Mouse (Mus musculus) lung, embryonic 15.5 days (tissue): ENCODE measurements around the gene Serbp1. TPM values are rescaled to one million over a fixed set of nuclear protein-coding genes. Genes with fewer than 3 reads are reported as not detected.
"Not testable (repeated sequence)": the region's sequence is repeated elsewhere in the genome, so short reads cannot be mapped to it uniquely, and the experiment has no call there.

Experiments used
- ATAC-seq: fragments of 200-750 bp; cut with Nextera tagmentation; 2 replicates; pipeline ENCODE4 v1.8.0; 2017; ENCODE audit warnings: moderate number of reproducible peaks, borderline replicate concordance; ENCODE audit not compliant: low FRiP score, low TSS enrichment; ENCODE audit errors: extremely low read depth
- H3K27ac ChIP-seq: fragments of 300-500 bp; sonication (generic); 2 replicates; pipeline ENCODE4 v1.5.1; 2015; ENCODE audit warnings: moderate library complexity, mild to moderate bottlenecking, inconsistent platforms
- H3K27me3 ChIP-seq: fragments of 300-500 bp; sonication (generic); 2 replicates; pipeline ENCODE4 v1.6.1; 2015; ENCODE audit warnings: inconsistent platforms
- H3K36me3 ChIP-seq: fragments of 300-500 bp; sonication (generic); 2 replicates; pipeline ENCODE4 v1.6.1; 2015; ENCODE audit warnings: inconsistent platforms
- H3K4me1 ChIP-seq: fragments of 300-500 bp; sonication (generic); 2 replicates; pipeline ENCODE4 v1.6.1; 2015; ENCODE audit warnings: inconsistent platforms
- H3K4me2 ChIP-seq: fragments of 300-500 bp; sonication (generic); 2 replicates; pipeline ENCODE4 v1.6.1; 2015; ENCODE audit warnings: inconsistent platforms, mild to moderate bottlenecking, moderate library complexity
- H3K4me3 ChIP-seq: fragments of 300-500 bp; sonication (generic); 2 replicates; pipeline ENCODE4 v1.5.1; 2015; ENCODE audit warnings: mild to moderate bottlenecking, inconsistent platforms
- H3K9ac ChIP-seq: fragments of 300-500 bp; sonication (generic); 2 replicates; pipeline ENCODE4 v1.6.1; 2015; ENCODE audit warnings: inconsistent platforms
- H3K9me3 ChIP-seq: fragments of 300-500 bp; sonication (generic); 2 replicates; pipeline ENCODE4 v1.6.1; 2016; ENCODE audit warnings: inconsistent platforms
- WGBS: fragments of 180-500 bp; shearing (Covaris S2); methylation state at CpG from one replicate; pipeline ENCODE4 v1.1.7; 2015; 5-methylcytosine and 5-hydroxymethylcytosine counted together
- polyA plus RNA-seq: library from polyadenylated mRNA; unstranded; fragments of >200 nt; fragmentation: Nextera tagmentation; extraction: Ambion mirVana; gene quantifications from 2 replicates; pipeline ENCODE4 v1.2.1, GENCODE M21; 2015

Gene Serbp1
- polyA plus RNA-seq, 1 experiment from 2014 or later, result 374 TPM

DNA sequence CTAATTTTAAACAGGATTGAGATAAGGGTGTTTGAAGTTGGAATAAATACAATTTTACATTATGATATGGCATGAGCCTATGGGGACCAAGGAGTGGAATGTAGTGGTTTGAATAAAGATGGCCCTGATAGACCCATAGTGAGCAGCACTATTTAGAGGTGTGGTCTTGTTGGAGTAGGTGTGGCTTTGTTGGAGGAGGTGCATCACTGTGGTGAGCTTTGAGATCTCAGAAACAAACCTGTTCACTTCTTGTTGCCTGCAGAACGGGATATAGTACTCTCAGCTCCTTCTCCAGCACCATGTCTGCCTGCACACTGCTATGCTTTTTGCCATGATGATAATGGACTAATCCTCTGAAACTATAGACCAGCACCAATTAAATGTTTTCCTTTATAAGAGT is 20.1 kb upstream of the Serbp1 start:
- 50% methylated on average over 1 of the region's 1 CpGs for WGBS
- ATAC-seq, result no peak
- no peaks in the 10 kb centered on the region for H3K9me3 ChIP-seq

DNA sequence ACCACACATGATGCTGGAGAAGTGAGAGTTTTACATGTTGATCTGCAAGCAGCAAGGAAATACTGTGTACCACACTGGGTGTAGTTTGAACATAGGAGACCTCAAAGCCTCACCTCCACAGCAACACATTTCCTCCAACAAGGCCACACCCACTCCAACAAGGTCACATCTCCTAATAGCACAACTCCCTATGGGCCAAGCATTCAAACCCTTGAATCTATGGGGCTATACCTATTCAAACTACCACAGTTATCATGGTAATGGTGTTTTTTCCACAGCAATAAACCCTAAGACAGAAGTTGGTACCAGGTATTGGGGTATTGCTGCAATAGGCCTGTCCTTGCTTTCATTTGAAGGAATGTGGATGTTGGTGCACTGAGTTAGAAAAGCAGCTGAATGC is 19.4 kb upstream of the Serbp1 start:
- no peaks in the 10 kb centered on the region for H3K9me3 ChIP-seq
- H3K36me3 ChIP-seq, result no peaks in the 10 kb centered on the region
- no peak for ATAC-seq
- H3K9ac ChIP-seq, result no peak overlapping the region
- H3K4me2 ChIP-seq, result no peak overlapping the region
- no peaks in the 10 kb centered on the region for H3K27me3 ChIP-seq
- no peak overlapping the region for H3K4me3 ChIP-seq
- 0 out of 2 replicates have a peak, but pooled peaks cover 4% of the 10 kb centered on the region for H3K4me1 ChIP-seq
- H3K27ac ChIP-seq, result no peak overlapping the region

More for the DNA sequence above, 20.1 kb upstream of the Serbp1 start:
- no peak overlapping the region for H3K9ac ChIP-seq
- no peaks in the 10 kb centered on the region for H3K36me3 ChIP-seq
- no peaks in the 10 kb centered on the region for H3K27me3 ChIP-seq
- no peak overlapping the region for H3K27ac ChIP-seq
- H3K4me3 ChIP-seq, result no peak overlapping the region
- 0 out of 2 replicates have a peak, but pooled peaks cover 4% of the 10 kb centered on the region for H3K4me1 ChIP-seq
- H3K4me2 ChIP-seq, result no peak overlapping the region

GRCm38 (mm10) chr6:67219931-67220330 is 18.0 kb upstream of the Serbp1 start:
- not testable (repeated sequence) for H3K36me3 ChIP-seq, H3K4me1 ChIP-seq, H3K4me2 ChIP-seq, H3K4me3 ChIP-seq, H3K27me3 ChIP-seq, ATAC-seq, H3K9ac ChIP-seq, H3K9me3 ChIP-seq, H3K27ac ChIP-seq
- 80% methylated on average over 14 of the region's 14 CpGs for WGBS

DNA sequence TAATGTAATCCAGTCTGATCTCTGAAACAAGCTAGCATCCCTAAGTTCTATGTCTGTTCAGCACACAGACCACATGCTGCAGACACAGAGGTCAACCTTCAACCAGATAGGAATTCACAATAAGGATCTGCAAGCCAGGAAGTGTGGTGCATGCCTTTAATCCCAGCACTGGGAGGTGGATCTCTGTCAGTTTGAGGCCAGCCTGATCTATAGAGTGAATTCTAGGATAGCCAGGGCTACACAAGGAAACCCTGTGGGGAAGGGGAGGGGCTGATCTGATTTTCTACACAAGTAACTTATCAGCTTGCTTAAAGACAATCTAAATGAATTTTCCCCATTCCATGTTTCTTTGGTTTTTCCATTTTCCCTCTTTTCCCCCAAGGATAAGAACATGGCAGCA is 17.2 kb upstream of the Serbp1 start:
- Histone ChIP-seq H3K27me3 (no peaks in the 10 kb centered on the region), H3K36me3 (no peaks in the 10 kb centered on the region), H3K4me1 (0 out of 2 replicates have a peak, but pooled peaks cover 4% of the 10 kb centered on the region), H3K9me3 (no peaks in the 10 kb centered on the region), H3K4me3 (no peak overlapping the region), H3K9ac (no peak overlapping the region), H3K4me2 (no peak overlapping the region), H3K27ac (no peak overlapping the region)
- ATAC-seq, result no peak

DNA sequence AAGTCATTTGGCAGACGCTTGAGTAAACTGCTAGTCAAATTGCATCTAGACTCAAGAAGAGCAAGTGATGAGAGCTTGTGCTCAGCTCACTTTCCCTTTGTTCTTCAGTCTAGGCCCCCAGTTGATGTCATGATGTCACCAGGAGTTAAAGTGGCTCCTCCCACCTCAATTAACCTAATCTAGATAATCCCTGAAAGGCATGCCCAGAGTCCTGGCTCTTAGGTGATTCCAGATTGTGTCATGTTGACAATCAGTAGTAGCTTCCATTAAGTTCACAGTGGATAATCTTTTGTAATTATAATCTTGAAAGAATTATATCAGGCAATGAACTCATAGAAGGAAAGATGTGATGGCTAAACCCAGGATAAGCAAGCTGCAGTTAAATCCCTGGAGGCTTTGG is 14.9 kb upstream of the Serbp1 start:
- H3K9ac ChIP-seq, result no peak overlapping the region
- no peak for ATAC-seq
- no peaks in the 10 kb centered on the region for H3K36me3 ChIP-seq
- no peaks in the 10 kb centered on the region for H3K9me3 ChIP-seq
- no peak overlapping the region for H3K27ac ChIP-seq
- no peak overlapping the region for H3K4me3 ChIP-seq
- no peaks in the 10 kb centered on the region for H3K4me1 ChIP-seq
- 70% methylated on average over 1 of the region's 1 CpGs for WGBS
- H3K4me2 ChIP-seq, result no peak overlapping the region
- H3K27me3 ChIP-seq, result no peaks in the 10 kb centered on the region

DNA sequence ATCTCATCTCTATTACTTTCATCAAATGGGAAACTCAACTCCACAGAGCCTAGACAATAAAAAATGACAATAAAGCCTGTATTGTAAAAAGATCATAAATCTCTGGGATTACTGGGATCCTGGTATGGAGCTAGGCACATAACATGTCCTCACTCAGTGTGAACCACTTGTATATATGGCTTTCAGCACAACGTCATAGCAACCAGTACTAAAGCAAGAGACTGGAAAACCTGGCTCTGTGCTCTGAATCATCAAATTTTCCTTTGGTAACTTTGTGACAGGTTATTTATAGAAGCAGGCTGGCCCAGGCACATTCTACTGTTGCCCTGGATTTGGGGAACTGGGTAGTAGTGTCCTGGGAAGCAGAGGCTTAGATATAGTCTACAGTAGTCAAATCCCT is 14.5 kb upstream of the Serbp1 start:
- Histone ChIP-seq H3K4me2 (no peak overlapping the region), H3K4me1 (no peaks in the 10 kb centered on the region; the same call in 1 of the 2 replicates), H3K27me3 (no peaks in the 10 kb centered on the region; the same call in 1 of the 2 replicates), H3K27ac (no peak overlapping the region), H3K9me3 (no peaks in the 10 kb centered on the region), H3K4me3 (no peak overlapping the region), H3K36me3 (no peaks in the 10 kb centered on the region), H3K9ac (no peak overlapping the region)
- WGBS, result 74% methylated on average over 1 of the region's 1 CpGs
- ATAC-seq, result no peak

GRCm38 (mm10) chr6:67226286-67226685 is 11.7 kb upstream of the Serbp1 start:
- Histone ChIP-seq H3K36me3 (no peaks in the 10 kb centered on the region), H3K27me3 (peaks cover 11% of the 10 kb centered on the region), H3K4me1 (peaks cover 6% of the 10 kb centered on the region; the same call in 1 of the 2 replicates), H3K4me3 (no peak overlapping the region), H3K4me2 (no peak overlapping the region), H3K9ac (no peak overlapping the region), H3K27ac (no peak overlapping the region), H3K9me3 (no peaks in the 10 kb centered on the region)
- no peak for ATAC-seq
- WGBS, result 44% methylated on average over 4 of the region's 4 CpGs

DNA sequence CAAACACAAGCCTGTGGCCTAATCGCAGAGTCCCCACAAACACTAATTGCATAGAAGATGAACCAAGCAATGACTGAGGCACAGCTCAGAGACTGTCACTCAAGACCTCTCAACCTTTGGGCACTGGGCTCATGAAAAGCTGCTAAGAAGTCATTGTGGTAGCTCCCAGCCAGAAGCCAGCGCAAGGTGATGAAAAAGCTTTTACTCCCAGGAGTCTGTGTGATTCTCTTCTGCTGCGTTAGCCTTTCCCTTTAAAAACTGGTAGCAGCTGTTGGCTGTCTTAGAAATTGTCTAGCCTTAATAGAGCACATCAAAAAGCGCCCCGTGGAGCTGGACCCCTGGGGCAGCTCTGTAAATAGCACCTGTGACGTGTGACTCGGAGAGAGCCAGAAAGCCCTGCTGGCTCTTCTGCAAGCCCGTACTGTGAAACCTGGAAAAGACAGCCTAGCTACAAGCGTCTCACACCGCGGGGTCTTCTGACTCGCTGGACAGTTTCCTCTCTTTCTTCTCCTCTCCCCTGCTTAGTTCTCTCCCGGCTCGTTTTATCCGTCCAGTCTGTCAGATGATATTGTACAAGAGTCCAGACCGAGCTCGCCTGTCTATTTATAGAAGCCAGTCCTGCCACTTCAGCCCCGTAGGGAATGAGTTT is 9.4 kb upstream of the Serbp1 start:
- ATAC-seq, result no peak
- Histone ChIP-seq H3K4me1 (peaks cover 6% of the 10 kb centered on the region; the same call in 1 of the 2 replicates), H3K27ac (no peak overlapping the region), H3K27me3 (peaks cover 11% of the 10 kb centered on the region), H3K9me3 (no peaks in the 10 kb centered on the region), H3K4me2 (peak overlapping the region; percentile 49), H3K36me3 (no peaks in the 10 kb centered on the region), H3K9ac (no peak overlapping the region), H3K4me3 (peak overlapping the region; percentile 10; the same call in 1 of the 2 replicates)
- 9% methylated on average over 18 of the region's 18 CpGs for WGBS

GRCm38 (mm10) chr6:67229521-67229920 is 8.5 kb upstream of the Serbp1 start:
- no peak overlapping the region for H3K27ac ChIP-seq
- no peaks in the 10 kb centered on the region for H3K9me3 ChIP-seq
- peaks cover 11% of the 10 kb centered on the region for H3K27me3 ChIP-seq
- no peaks in the 10 kb centered on the region for H3K36me3 ChIP-seq
- H3K4me2 ChIP-seq, result peak overlapping the region; percentile 5; the same call in 1 of the 2 replicates
- 37% methylated on average over 8 of the region's 9 CpGs for WGBS
- peaks cover 6% of the 10 kb centered on the region; the same call in 1 of the 2 replicates for H3K4me1 ChIP-seq
- ATAC-seq, result no peak
- no peak overlapping the region for H3K9ac ChIP-seq
- no peak overlapping the region for H3K4me3 ChIP-seq

- Histone ChIP-seq H3K36me3 (no peaks in the 10 kb centered on the region), H3K9ac (no peak overlapping the region), H3K4me2 (peak overlapping the region; percentile 5; the same call in 1 of the 2 replicates), H3K4me1 (peaks cover 6% of the 10 kb centered on the region; the same call in 1 of the 2 replicates), H3K27ac (no peak overlapping the region), H3K4me3 (no peak overlapping the region), H3K9me3 (no peaks in the 10 kb centered on the region), H3K27me3 (peaks cover 11% of the 10 kb centered on the region)
- no peak for ATAC-seq
- whole genome bisulfite sequencing, result 9% methylated on average over 11 of the region's 11 CpGs
Observed at GRCm38 (mm10) chr6:67229922-67230518, 8.0 kb upstream of the Serbp1 start.

DNA sequence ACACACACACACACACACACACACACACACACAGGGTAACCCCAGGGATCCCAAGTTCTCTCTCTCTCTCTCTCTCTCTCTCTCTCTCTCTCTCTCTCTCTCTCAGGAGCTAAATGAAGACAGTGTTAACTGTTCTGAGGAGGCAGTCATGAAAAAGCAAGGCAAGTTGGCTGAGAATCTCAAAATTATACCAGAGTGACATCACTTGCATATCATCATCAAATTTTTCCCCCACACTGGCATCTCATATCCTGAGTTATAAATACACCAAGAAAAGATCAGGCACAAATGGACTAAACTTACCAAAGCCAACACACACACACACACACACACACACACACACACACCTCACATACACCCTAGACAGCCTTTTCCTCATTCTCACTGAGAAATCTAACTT is 7.0 kb upstream of the Serbp1 start:
- H3K4me2 ChIP-seq, result no peak overlapping the region
- peaks cover 6% of the 10 kb centered on the region; the same call in 1 of the 2 replicates for H3K4me1 ChIP-seq
- H3K9me3 ChIP-seq, result no peaks in the 10 kb centered on the region
- H3K4me3 ChIP-seq, result no peak overlapping the region
- no peak overlapping the region for H3K9ac ChIP-seq
- H3K27ac ChIP-seq, result no peak overlapping the region
- no peaks in the 10 kb centered on the region for H3K36me3 ChIP-seq
- ATAC-seq, result no peak
- H3K27me3 ChIP-seq, result peaks cover 11% of the 10 kb centered on the region

GRCm38 (mm10) chr6:67235649-67236048 is 2.3 kb upstream of the Serbp1 start:
- no peaks in the 10 kb centered on the region for H3K4me1 ChIP-seq
- H3K4me3 ChIP-seq, result no peak overlapping the region
- ATAC-seq, result no peak
- H3K27me3 ChIP-seq, result no peaks in the 10 kb centered on the region
- no peaks in the 10 kb centered on the region for H3K9me3 ChIP-seq
- no peaks in the 10 kb centered on the region for H3K36me3 ChIP-seq
- H3K4me2 ChIP-seq, result no peak overlapping the region
- no peak overlapping the region for H3K9ac ChIP-seq
- WGBS, result 87% methylated on average over 3 of the region's 3 CpGs
- H3K27ac ChIP-seq, result no peak overlapping the region
